In the genomic region with DNA sequence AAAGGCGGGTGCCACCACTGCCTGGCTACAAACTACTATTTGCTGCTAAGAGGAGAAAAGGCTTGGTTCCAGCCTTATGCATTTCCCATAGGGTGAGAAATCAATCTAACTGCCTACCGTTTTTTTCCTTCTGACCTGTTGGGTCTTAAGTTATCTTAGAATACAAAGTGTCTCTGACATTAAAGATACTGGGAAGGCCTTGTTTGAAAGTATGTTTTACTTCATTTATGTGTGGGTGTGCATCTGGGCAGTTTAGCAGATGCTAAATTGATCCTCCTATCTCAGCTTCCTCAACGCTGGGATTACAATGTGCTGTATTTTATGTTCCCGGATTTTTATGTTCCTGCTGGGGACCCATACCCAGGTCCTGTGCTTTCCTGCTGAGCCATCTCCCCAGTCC, we compare ENCODE assay signal across 17 mouse cellular contexts.
A peak's percentile ranks its signal among the peaks of the same experiment; 100 is the strongest.
DNase-seq lines count a peak whose midpoint lies in the region; ATAC-seq and TF ChIP-seq lines count a peak whose summit lies in the region.
"Had no signal": no experiment of that assay in that cellular context is flagged by ENCODE, and none has a peak within 500 bp of the region (broad histone marks: within the 10 kb centered on the region; RNA-seq: fewer than 3 reads in every experiment).

No protein-coding gene starts in this region.

- ATAC-seq in liver, embryonic 13.5 days (ENCODE audit: low read depth) = peak; percentile 9; the same call in 1 of the 2 replicates
- no peak for ATAC-seq in liver, postnatal 0 days
- no peak for ATAC-seq in frontal cortex, adult (ENCODE audit: low TSS enrichment)
- ATAC-seq: forebrain, embryonic 15.5 days; hindbrain, postnatal 0 days had no signal

- H3K9me3 ChIP-seq in liver, embryonic 13.5 days (replicated peaks) = no peaks in the 10 kb centered on the region
- no peaks in the 10 kb centered on the region for H3K9me3 ChIP-seq in liver, postnatal 0 days (ENCODE audit: low read length)
- H3K9me3 ChIP-seq: embryonic facial prominence, embryonic 12.5 days; forebrain, embryonic 15.5 days; heart, embryonic 13.5 days; hindbrain, embryonic 13.5 days had no signal

- no peak for TF ChIP-seq CTCF in liver, postnatal 0 days (IDR thresholded peaks at IDR 0.05; ENCODE audit: low read depth)

- H3K36me3 ChIP-seq in liver, embryonic 13.5 days = no peaks in the 10 kb centered on the region
- no peaks in the 10 kb centered on the region for H3K36me3 ChIP-seq in liver, postnatal 0 days (replicated peaks; ENCODE audit: insufficient read depth, low read length)
- H3K36me3 ChIP-seq: embryonic facial prominence, embryonic 12.5 days; forebrain, embryonic 15.5 days; heart, embryonic 13.5 days; hindbrain, embryonic 13.5 days had no signal

- TF ChIP-seq EP300 in liver, postnatal 0 days (IDR thresholded peaks at IDR 0.05; ENCODE audit: low read depth) = peak; percentile 54; the same call in 1 of the 2 replicates

- DNase-seq in c-Kit-positive CD71-positive TER-119-negative erythroid progenitor cells, embryonic 14.5 days (ENCODE audit: low read depth) = peak; percentile 38
- DNase-seq in c-Kit-positive CD71-positive TER-119-positive erythroid progenitor cells, embryonic 14.5 days (ENCODE audit: low spot score) = peak; percentile 33
- no peak for DNase-seq in liver, embryonic 13.5 days
- no peak for DNase-seq in liver, postnatal 0 days
- no peak for DNase-seq in heart, postnatal 14 days
- DNase-seq: adrenal gland, adult 8-10 months; adrenal gland, postnatal 36 days; cerebellum, adult 11-12 months; cerebellum, adult 9-10 months; cerebellum, postnatal 25 days; gastrocnemius, postnatal 25 days had no signal

- H3K4me1 ChIP-seq in liver, embryonic 13.5 days (replicated peaks) = peaks cover 55% of the 10 kb centered on the region
- H3K4me1 ChIP-seq in liver, postnatal 0 days (ENCODE audit: insufficient read depth) = peaks cover 24% of the 10 kb centered on the region

- H3K4me3 ChIP-seq in liver, embryonic 13.5 days (replicated peaks) = no peak overlapping the region
- no peak overlapping the region for H3K4me3 ChIP-seq in liver, postnatal 0 days (ENCODE audit: low read depth, low read length)
- H3K4me3 ChIP-seq: embryonic facial prominence, embryonic 12.5 days; forebrain, embryonic 15.5 days; heart, embryonic 13.5 days; hindbrain, embryonic 13.5 days had no signal

- H3K27me3 ChIP-seq in liver, embryonic 13.5 days = no peaks in the 10 kb centered on the region
- H3K27me3 ChIP-seq in liver, postnatal 0 days (ENCODE audit: insufficient read depth, low read length) = no peaks in the 10 kb centered on the region
- H3K27me3 ChIP-seq: embryonic facial prominence, embryonic 12.5 days; forebrain, embryonic 15.5 days; heart, embryonic 13.5 days had no signal

- intact Hi-C loops in heart, postnatal 14 days (cut with DNase I) = no loop called here

- peak overlapping the region; percentile 39; the same call in 1 of the 2 replicates for H3K9ac ChIP-seq in liver, embryonic 13.5 days
- H3K9ac ChIP-seq in liver, postnatal 0 days (replicated peaks) = no peak overlapping the region
- H3K9ac ChIP-seq: embryonic facial prominence, embryonic 12.5 days; forebrain, embryonic 15.5 days; heart, embryonic 13.5 days; hindbrain, embryonic 13.5 days had no signal

- H3K4me2 ChIP-seq in liver, embryonic 13.5 days = peak overlapping the region; percentile 29; the same call in 1 of the 2 replicates
- no peak overlapping the region for H3K4me2 ChIP-seq in liver, postnatal 0 days (ENCODE audit: low read depth, low read length)
- H3K4me2 ChIP-seq: embryonic facial prominence, embryonic 12.5 days; forebrain, embryonic 15.5 days; heart, embryonic 13.5 days; hindbrain, embryonic 13.5 days had no signal

- 33% methylated on average over 4 of the region's 4 CpGs for WGBS in liver, embryonic 13.5 days (ENCODE audit: insufficient replicate concordance)
- 52% methylated on average over 4 of the region's 4 CpGs for WGBS in liver, postnatal 0 days (ENCODE audit: insufficient replicate concordance)

- H3K27ac ChIP-seq in liver, embryonic 13.5 days = peak overlapping the region; percentile 78
- H3K27ac ChIP-seq in liver, postnatal 0 days (ENCODE audit: low read depth) = no peak overlapping the region
- H3K27ac ChIP-seq: embryonic facial prominence, embryonic 12.5 days; forebrain, embryonic 15.5 days; heart, embryonic 13.5 days; hindbrain, embryonic 13.5 days; hindbrain, postnatal 0 days had no signal

Comparison
In these comparisons a context has a peak if more than half of its experiments do, and no peak if none do; other contexts are left out.
1. DNase-seq: peak in c-Kit-positive CD71-positive TER-119-negative erythroid progenitor cells, embryonic 14.5 days (single experiment) and c-Kit-positive CD71-positive TER-119-positive erythroid progenitor cells, embryonic 14.5 days (single experiment); none in liver, embryonic 13.5 days (single experiment), liver, postnatal 0 days (single experiment) and heart, postnatal 14 days (0 of 2).